Mouse (Mus musculus) yolk sac, embryonic 10.5 days (tissue): ENCODE results near the gene Olfr952.

Source experiments
- DNase-seq: peaks from one replicate; pipeline ENCODE4 v3.0.0-alpha.2; 2017; ENCODE audit warnings: low spot score

The Olfr952 gene

GRCm38 (mm10) chr9:39427048-39427447 is at the start of gene Olfr952:
Gene Olfr952, minus strand, starts transcription at chr9:39427148.
- DNase-seq = no peak

DNA sequence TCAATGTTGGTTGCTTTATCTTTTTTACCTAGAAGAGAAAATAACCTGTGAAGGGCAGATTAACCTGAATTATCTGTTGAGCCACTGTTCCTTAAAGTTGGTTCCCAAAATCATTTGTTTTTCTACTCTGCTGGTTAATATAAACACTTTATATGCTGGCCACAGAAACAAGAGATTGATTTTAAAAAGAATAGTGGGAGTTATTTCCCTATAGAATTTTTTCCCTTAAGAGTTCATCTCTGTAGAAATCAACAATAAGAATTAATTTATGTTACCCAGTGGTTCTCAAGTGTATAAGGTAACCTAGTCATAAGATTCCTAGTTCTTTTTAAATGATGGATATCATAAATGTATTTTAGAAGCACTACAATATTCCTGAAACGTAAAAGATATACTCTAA is 44.9 kb upstream of the Olfr952 start, which contains the start of gene Olfr955:
Gene Olfr955 (minus strand): TSS at position 101 of the 400 bp plus-strand sequence.
- DNase-seq = no peak

GRCm38 (mm10) chr9:39456401-39456800 is 29.5 kb upstream of the Olfr952 start, which contains the start of gene Olfr954:
Gene Olfr954, plus strand, starts transcription at chr9:39456701.
- DNase-seq = no peak

DNA sequence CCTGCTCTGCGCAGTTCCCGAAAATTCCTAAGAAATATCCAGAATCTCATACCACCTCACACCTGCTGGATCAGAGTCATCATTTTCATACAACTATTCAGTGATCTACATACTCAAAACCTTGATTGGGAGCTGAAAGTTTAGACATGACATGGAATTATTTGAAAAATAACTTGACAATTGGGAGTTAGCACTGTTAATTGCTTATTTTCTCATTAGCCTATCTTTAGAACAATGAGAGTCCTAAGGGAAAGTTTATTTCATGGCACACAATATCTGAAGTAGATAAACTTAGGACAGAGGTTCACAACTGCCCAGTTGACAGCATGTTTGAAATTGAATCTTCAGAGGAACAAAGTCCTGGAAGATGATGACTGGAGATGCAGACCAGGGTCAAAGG is 39.8 kb downstream of the Olfr952 start, which contains the start of gene Olfr951:
Gene Olfr951 (plus strand): TSS at position 301 of the 400 bp plus-strand sequence.
- DNase-seq = no peak
